Mouse (Mus musculus) ES-E14 (cell line): Measurements from ENCODE around the gene Iqsec1.

Source experiments
- CHD2 ChIP-seq: IDR thresholded peaks from 2 replicates; pipeline ENCODE4 v1.6.1; 2014; ENCODE audit warnings: mild to moderate bottlenecking, low read depth, low read length, inconsistent platforms
- HCFC1 ChIP-seq: IDR thresholded peaks from 2 replicates; pipeline ENCODE4 v1.6.1; 2012; ENCODE audit warnings: low read length, inconsistent platforms, borderline replicate concordance; ENCODE audit not compliant: insufficient read depth
- MAFK ChIP-seq: IDR thresholded peaks from 2 replicates; pipeline ENCODE4 v1.6.1; 2014; ENCODE audit warnings: mild to moderate bottlenecking, low read depth, low read length, inconsistent platforms; ENCODE audit not compliant: insufficient read depth
- ZC3H11A ChIP-seq: IDR thresholded peaks from 2 replicates; pipeline ENCODE4 v1.6.1; 2012; ENCODE audit warnings: low read depth, mild to moderate bottlenecking, inconsistent platforms, low read length, borderline replicate concordance
- ZNF384 ChIP-seq: IDR thresholded peaks from 2 replicates; pipeline ENCODE4 v1.6.1; 2012; ENCODE audit warnings: low read depth, low read length, inconsistent platforms

DNA sequence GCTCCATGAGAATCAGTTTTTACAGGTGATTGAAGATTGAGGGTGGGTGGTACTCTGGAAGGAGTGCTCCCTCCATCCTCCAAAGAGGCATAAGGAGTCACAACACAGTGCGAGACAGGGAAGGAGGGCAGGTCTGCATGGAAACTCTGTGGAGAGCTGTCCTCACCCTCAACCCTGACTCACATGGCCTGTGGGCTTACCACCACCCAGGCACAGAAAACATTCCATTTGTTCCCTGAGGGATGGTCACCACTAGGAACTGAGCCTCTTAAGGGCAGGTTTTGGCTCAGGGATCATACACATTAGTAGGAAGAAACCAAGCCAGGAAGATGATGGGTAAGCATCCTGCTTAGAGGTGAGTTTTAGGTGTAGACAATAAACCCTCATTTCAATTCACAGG, 220.6 kb downstream of the Iqsec1 start:
- TF ChIP-seq HCFC1 (no peak), CHD2 (no peak), MAFK (no peak), ZC3H11A (no peak), ZNF384 (no peak)
